Mouse (Mus musculus) olfactory bulb, adult 2 months (tissue): ENCODE results near the gene Eno1.

ENCODE experiments used
- CTCF ChIP-seq: fragments of 200-500 bp; IDR thresholded peaks from 2 replicates; pipeline ENCODE4 v1.5.1; 2012; ENCODE audit warnings: low read depth, mild to moderate bottlenecking, low read length, moderate library complexity; ENCODE audit not compliant: insufficient read depth
- POLR2A ChIP-seq: fragments of 200-500 bp; IDR thresholded peaks from 2 replicates; pipeline ENCODE4 v1.6.1; 2012; ENCODE audit warnings: mild to moderate bottlenecking, low read depth, low read length, moderate library complexity; ENCODE audit not compliant: insufficient read depth

DNA sequence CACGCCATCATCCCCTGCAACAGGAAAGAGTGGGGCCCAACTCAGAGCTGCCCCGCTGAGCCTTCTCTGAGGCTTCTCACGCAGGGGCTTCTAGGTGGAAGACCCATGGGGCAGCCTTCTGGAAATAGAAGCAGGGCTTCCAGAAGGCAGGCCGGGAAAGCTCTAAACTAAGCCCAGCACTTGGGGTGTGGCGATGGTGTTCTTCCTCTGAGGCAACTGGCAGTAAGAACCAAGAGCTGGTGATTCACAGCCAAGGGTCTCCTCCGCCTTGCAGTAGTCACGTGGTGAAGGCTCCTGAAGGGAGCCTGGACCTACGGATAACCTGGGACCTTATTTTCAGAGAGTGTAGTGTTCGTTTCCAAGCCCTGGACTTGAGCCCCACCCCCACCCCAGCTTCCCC, 38.3 kb upstream of the Eno1 start:
- TF ChIP-seq CTCF (no peak), POLR2A (no peak)
